Mouse (Mus musculus) forebrain, embryonic 15.5 days (tissue): Measurements from ENCODE around the gene Gm4340. TPM values are rescaled to one million over a fixed set of nuclear protein-coding genes. Genes with fewer than 3 reads are reported as not detected.
"Not testable (repeated sequence)": the region's sequence is repeated elsewhere in the genome, so short reads cannot be mapped to it uniquely, and the experiment has no call there.

Source experiments
- ATAC-seq: fragments of 200-750 bp; cut with Nextera tagmentation; replicated peaks from 2 replicates; pipeline ENCODE4 v1.8.0; 2017; ENCODE audit warnings: mild to moderate bottlenecking, moderate TSS enrichment, moderate library complexity
- H3K27ac ChIP-seq: fragments of 300-500 bp; sonication (generic); replicated peaks from 2 replicates; pipeline ENCODE4 v1.5.1; 2015; ENCODE audit warnings: mild to moderate bottlenecking, inconsistent platforms
- H3K27me3 ChIP-seq: fragments of 300-500 bp; sonication (generic); 2 replicates; pipeline ENCODE4 v1.6.1; 2015; ENCODE audit warnings: inconsistent platforms
- H3K36me3 ChIP-seq: fragments of 300-500 bp; sonication (generic); 2 replicates; pipeline ENCODE4 v1.6.1; 2015; ENCODE audit warnings: mild to moderate bottlenecking, inconsistent platforms
- H3K4me1 ChIP-seq: fragments of 300-500 bp; sonication (generic); 2 replicates; pipeline ENCODE4 v1.6.1; 2015; ENCODE audit warnings: inconsistent platforms
- H3K4me2 ChIP-seq: fragments of 300-500 bp; sonication (generic); replicated peaks from 2 replicates; pipeline ENCODE4 v1.6.1; 2015; ENCODE audit warnings: mild to moderate bottlenecking, inconsistent platforms
- H3K4me3 ChIP-seq: fragments of 300-500 bp; sonication (generic); 2 replicates; pipeline ENCODE4 v1.5.1; 2015; ENCODE audit warnings: mild to moderate bottlenecking, inconsistent platforms
- H3K9ac ChIP-seq: fragments of 300-500 bp; sonication (generic); replicated peaks from 2 replicates; pipeline ENCODE4 v1.6.1; 2015; ENCODE audit warnings: mild to moderate bottlenecking, inconsistent platforms
- H3K9me3 ChIP-seq: fragments of 300-500 bp; sonication (generic); 2 replicates; pipeline ENCODE4 v1.6.1; 2016; ENCODE audit warnings: inconsistent platforms
- WGBS: fragments of 180-500 bp; shearing (Covaris S2); methylation state at CpG from one replicate; pipeline ENCODE4 v1.1.7; 2015; ENCODE audit warnings: mixed read lengths; 5-methylcytosine and 5-hydroxymethylcytosine counted together
- polyA plus RNA-seq: library from polyadenylated mRNA; unstranded; fragments of >200 nt; fragmentation: Nextera tagmentation; extraction: Ambion mirVana; gene quantifications from 2 replicates; pipeline ENCODE4 v1.2.1, GENCODE M21; 2015

The Gm4340 gene
- polyA plus RNA-seq, result not detected in 2 replicates

DNA sequence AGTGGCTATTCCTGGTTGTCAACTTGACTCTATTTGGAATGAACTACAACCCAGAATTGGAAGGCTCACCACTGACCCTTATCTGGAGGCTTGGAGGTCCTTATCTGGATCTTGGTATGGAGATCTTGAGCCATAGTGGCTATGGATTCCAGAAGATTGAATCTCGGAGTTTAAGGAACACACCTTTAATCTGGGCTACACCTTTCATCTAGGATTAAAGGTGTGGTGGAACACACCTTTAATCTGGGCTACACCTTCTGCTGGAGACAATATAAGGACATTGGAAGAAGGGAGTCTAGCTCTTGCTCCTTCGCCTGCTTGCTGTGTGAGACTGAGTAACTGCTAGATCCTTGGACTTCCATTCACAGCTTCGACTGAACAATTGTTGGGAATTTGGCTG is at the start of gene Gm4340:
Gene Gm4340, plus strand, starts transcription at position 301 of the 400 bp plus-strand sequence.
- H3K9me3 ChIP-seq, H3K4me1 ChIP-seq, H3K36me3 ChIP-seq, H3K4me3 ChIP-seq, H3K4me2 ChIP-seq, ATAC-seq, H3K27me3 ChIP-seq, H3K9ac ChIP-seq, H3K27ac ChIP-seq: not testable (repeated sequence)
- no CpG with 5 or more reads among the region's 3 CpGs for WGBS

DNA sequence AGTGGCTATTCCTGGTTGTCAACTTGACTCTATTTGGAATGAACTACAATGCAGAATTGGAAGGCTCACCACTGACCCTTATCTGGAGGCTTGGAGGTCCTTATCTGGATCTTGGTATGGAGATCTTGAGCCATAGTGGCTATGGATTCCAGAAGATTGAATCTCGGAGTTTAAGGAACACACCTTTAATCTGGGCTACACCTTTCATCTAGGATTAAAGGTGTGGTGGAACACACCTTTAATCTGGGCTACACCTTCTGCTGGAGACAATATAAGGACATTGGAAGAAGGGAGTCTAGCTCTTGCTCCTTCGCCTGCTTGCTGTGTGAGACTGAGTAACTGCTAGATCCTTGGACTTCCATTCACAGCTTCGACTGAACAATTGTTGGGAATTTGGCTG is 42.6 kb upstream of the Gm4340 start, which contains the start of gene Gm6763:
Gene Gm6763, plus strand, starts transcription at position 301 of the 400 bp plus-strand sequence.
- H3K4me3 ChIP-seq, H3K4me1 ChIP-seq, H3K36me3 ChIP-seq, ATAC-seq, H3K9ac ChIP-seq, H3K9me3 ChIP-seq, H3K4me2 ChIP-seq, H3K27ac ChIP-seq, H3K27me3 ChIP-seq: not testable (repeated sequence)
- no CpG with 5 or more reads among the region's 3 CpGs for WGBS

DNA sequence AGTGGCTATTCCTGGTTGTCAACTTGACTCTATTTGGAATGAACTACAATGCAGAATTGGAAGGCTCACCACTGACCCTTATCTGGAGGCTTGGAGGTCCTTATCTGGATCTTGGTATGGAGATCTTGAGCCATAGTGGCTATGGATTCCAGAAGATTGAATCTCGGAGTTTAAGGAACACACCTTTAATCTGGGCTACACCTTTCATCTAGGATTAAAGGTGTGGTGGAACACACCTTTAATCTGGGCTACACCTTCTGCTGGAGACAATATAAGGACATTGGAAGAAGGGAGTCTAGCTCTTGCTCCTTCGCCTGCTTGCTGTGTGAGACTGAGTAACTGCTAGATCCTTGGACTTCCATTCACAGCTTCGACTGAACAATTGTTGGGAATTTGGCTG is 34.1 kb upstream of the Gm4340 start, which contains the start of gene Gm8764:
Gene Gm8764, plus strand, starts transcription at position 301 of the 400 bp plus-strand sequence.
- not testable (repeated sequence) for H3K4me2 ChIP-seq, H3K9me3 ChIP-seq, ATAC-seq, H3K9ac ChIP-seq, H3K4me3 ChIP-seq, H3K4me1 ChIP-seq, H3K27me3 ChIP-seq, H3K27ac ChIP-seq, H3K36me3 ChIP-seq
- no CpG with 5 or more reads among the region's 3 CpGs for WGBS

DNA sequence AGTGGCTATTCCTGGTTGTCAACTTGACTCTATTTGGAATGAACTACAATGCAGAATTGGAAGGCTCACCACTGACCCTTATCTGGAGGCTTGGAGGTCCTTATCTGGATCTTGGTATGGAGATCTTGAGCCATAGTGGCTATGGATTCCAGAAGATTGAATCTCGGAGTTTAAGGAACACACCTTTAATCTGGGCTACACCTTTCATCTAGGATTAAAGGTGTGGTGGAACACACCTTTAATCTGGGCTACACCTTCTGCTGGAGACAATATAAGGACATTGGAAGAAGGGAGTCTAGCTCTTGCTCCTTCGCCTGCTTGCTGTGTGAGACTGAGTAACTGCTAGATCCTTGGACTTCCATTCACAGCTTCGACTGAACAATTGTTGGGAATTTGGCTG is 25.6 kb upstream of the Gm4340 start, which contains the start of gene Gm21304:
Gene Gm21304, plus strand, starts transcription at position 301 of the 400 bp plus-strand sequence.
- H3K27ac ChIP-seq, H3K4me3 ChIP-seq, H3K9me3 ChIP-seq, H3K36me3 ChIP-seq, H3K4me2 ChIP-seq, H3K9ac ChIP-seq, ATAC-seq, H3K27me3 ChIP-seq, H3K4me1 ChIP-seq: not testable (repeated sequence)
- WGBS, result no CpG with 5 or more reads among the region's 3 CpGs

DNA sequence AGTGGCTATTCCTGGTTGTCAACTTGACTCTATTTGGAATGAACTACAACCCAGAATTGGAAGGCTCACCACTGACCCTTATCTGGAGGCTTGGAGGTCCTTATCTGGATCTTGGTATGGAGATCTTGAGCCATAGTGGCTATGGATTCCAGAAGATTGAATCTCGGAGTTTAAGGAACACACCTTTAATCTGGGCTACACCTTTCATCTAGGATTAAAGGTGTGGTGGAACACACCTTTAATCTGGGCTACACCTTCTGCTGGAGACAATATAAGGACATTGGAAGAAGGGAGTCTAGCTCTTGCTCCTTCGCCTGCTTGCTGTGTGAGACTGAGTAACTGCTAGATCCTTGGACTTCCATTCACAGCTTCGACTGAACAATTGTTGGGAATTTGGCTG is 17.1 kb upstream of the Gm4340 start, which contains the start of gene Gm21312:
Gene Gm21312, plus strand, starts transcription at position 301 of the 400 bp plus-strand sequence.
- H3K27me3 ChIP-seq, ATAC-seq, H3K9me3 ChIP-seq, H3K4me1 ChIP-seq, H3K4me3 ChIP-seq, H3K36me3 ChIP-seq, H3K9ac ChIP-seq, H3K27ac ChIP-seq, H3K4me2 ChIP-seq: not testable (repeated sequence)
- no CpG with 5 or more reads among the region's 3 CpGs for WGBS

DNA sequence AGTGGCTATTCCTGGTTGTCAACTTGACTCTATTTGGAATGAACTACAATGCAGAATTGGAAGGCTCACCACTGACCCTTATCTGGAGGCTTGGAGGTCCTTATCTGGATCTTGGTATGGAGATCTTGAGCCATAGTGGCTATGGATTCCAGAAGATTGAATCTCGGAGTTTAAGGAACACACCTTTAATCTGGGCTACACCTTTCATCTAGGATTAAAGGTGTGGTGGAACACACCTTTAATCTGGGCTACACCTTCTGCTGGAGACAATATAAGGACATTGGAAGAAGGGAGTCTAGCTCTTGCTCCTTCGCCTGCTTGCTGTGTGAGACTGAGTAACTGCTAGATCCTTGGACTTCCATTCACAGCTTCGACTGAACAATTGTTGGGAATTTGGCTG is 8.6 kb upstream of the Gm4340 start, which contains the start of gene Gm20765:
Gene Gm20765, plus strand, starts transcription at position 301 of the 400 bp plus-strand sequence.
- WGBS, result no CpG with 5 or more reads among the region's 3 CpGs
- H3K4me1 ChIP-seq, H3K4me3 ChIP-seq, H3K9me3 ChIP-seq, H3K9ac ChIP-seq, H3K36me3 ChIP-seq, H3K27ac ChIP-seq, H3K4me2 ChIP-seq, H3K27me3 ChIP-seq, ATAC-seq: not testable (repeated sequence)

DNA sequence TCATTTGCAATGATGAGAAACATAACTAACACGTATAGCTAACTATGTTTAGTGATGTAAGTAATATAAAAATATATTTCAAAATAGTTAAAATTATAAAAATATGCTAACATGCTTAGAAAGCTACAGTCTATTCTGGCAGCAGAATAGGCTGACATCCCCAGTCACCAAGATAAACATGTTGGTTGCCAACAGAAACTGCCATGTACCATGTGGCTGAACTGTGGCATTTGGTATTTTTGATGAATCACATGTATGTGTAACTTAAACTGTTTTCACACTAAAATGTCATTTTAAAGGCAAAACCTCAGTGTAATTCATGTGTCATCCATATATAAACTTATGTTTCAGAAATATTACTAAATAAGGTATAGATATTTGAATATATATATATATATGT is 15.8 kb downstream of the Gm4340 start:
- Histone ChIP-seq H3K27me3 (no peaks in the 10 kb centered on the region), H3K4me1 (no peaks in the 10 kb centered on the region), H3K36me3 (no peaks in the 10 kb centered on the region), H3K9me3 (no peaks in the 10 kb centered on the region), H3K27ac (no peak overlapping the region), H3K9ac (no peak overlapping the region), H3K4me2 (no peak overlapping the region), H3K4me3 (no peak overlapping the region)
- no peak; the same call in 1 of the 2 replicates for ATAC-seq
- 80% methylated on average over 1 of the region's 1 CpGs for WGBS

DNA sequence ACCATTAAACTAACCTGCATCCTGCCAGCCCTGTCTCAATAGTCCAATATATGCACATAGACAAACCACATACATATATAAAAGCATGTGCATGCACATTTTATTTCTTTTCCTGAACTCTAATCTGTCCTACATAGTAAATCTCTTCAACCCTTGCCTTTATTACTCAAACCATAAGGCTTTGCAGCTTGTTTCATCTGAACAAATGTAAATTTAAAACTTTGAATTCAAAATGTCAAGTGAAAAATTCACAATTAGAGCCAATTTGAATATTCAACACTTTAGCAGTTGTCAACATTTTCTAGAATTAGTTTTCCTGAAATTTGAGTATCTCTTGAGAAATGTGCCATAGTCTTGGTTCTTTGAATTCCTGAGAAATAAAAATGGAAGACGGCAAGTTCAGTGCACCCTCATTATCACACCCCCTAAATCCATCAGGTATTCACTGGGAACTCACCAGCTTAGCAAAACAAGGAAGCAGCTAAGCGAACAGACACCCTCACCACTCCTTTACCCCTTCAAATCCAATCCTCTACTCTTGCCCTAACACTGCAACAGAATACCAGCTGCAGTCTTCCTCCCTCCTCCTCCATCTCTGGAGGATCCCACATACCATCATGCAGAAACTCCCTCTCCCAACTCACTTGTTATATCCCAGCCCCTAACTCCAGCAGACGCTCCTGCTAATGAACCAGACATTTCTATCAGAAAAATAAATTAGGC is 16.6 kb downstream of the Gm4340 start:
- no peak overlapping the region for H3K4me3 ChIP-seq
- H3K27me3 ChIP-seq, result no peaks in the 10 kb centered on the region
- peak; percentile 48; the same call in 1 of the 2 replicates for ATAC-seq
- no peak overlapping the region for H3K27ac ChIP-seq
- no peaks in the 10 kb centered on the region for H3K9me3 ChIP-seq
- no peaks in the 10 kb centered on the region for H3K4me1 ChIP-seq
- H3K36me3 ChIP-seq, result no peaks in the 10 kb centered on the region
- H3K4me2 ChIP-seq, result no peak overlapping the region
- WGBS, result 61% methylated on average over 3 of the region's 3 CpGs
- H3K9ac ChIP-seq, result no peak overlapping the region

DNA sequence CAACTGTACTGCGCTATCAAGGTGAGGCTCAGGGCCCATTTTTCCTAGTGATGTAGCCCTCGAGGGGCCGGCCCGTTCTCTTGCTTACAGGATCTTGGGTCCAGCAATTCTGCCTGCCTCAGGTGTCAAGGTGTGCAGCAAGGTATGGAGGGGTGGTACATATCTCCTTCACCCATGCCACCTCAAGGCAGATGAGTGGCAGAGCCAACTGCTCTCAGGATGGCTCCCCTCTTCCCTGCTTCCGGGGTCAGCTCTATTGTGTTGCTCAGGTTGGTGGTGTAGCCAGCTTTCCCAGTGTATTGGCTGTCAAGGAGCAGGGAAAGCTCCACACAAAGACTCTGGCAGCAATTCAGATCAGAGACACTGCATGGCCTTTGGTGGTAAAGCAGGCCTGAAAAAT is 20.7 kb downstream of the Gm4340 start:
- Histone ChIP-seq H3K4me1 (no peaks in the 10 kb centered on the region), H3K27ac (no peak overlapping the region), H3K9me3 (no peaks in the 10 kb centered on the region), H3K9ac (no peak overlapping the region), H3K36me3 (no peaks in the 10 kb centered on the region), H3K4me3 (no peak overlapping the region), H3K27me3 (no peaks in the 10 kb centered on the region), H3K4me2 (no peak overlapping the region)
- 87% methylated on average over 5 of the region's 5 CpGs for WGBS
- ATAC-seq, result no peak

DNA sequence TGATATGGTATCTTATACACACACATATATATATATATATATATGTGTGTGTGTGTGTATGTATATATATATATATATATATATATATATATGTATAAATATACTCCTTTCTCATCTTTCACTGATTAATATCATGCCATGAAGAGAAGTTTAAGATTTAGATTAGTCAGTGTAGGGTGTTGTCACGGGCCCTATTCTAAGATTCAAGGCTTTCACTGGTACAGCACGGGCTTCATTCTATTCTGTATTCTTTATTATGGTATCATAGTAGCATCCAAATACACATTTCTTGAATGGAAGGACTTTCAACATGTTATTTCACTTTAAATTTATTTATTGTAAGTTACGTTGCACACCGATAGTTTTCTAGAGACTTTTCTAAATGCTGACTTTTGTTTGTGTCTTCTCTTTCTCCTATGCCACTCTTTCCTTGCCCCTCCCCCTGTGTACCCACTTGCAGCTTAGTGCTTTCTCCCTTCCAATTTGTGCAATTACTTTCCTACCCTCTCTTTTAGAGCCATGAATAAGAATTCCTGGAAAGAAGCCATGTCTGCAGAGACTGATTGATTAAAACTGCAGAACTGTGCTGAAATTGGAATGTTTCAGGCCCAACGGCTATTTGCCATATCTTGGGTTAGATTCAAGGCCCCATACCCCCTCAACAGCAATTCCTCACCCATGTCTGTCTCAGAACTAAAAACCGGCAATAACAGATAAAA is 26.6 kb downstream of the Gm4340 start:
- 54% methylated on average over 6 of the region's 6 CpGs for WGBS
- no peak overlapping the region for H3K9ac ChIP-seq
- ATAC-seq, result peak; percentile 92
- no peak overlapping the region for H3K4me3 ChIP-seq
- H3K4me1 ChIP-seq, result no peaks in the 10 kb centered on the region
- H3K36me3 ChIP-seq, result no peaks in the 10 kb centered on the region
- no peaks in the 10 kb centered on the region for H3K9me3 ChIP-seq
- H3K27me3 ChIP-seq, result no peaks in the 10 kb centered on the region
- H3K4me2 ChIP-seq, result no peak overlapping the region
- no peak overlapping the region for H3K27ac ChIP-seq
